Mouse (Mus musculus): ENCODE data around the gene Rita1. TPM values are rescaled to one million over a fixed set of nuclear protein-coding genes. Genes with fewer than 3 reads are reported as not detected.

Gene Rita1
- total and polyA plus RNA-seq, 3 experiments, result 18.1 to 22.1 TPM; not detected in 1

DNA sequence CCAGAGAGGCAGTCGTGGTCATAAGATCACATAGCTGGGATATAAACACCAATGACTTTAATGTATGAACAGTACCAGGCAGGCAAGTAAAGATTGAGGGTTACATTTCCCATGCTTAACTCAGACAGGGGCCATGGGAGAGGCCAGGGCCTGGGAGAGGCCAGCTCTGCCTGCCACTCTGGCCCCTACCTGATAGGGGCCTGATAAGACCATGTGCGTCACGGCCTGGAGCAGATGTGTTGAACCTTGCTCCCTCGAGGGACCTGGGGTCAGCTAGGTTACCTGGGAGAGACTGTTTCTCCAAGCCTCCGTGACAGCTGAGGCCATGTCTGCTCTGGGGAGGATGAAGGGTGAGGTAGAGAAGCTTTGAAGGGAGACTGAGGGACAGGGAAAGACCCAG, 38.8 kb upstream of the Rita1 start:
- Histone ChIP-seq H3K36me3 (ENCODE audit: control insufficient read depth in 1 of 2, insufficient read depth in 2 of 2, low read length in 2 of 2) (peaks cover 0 to 7% of the 10 kb centered on the region in 2 experiments; a peak in 1 of 4 replicates), H3K4me3 (ENCODE audit: control insufficient read depth in 1 of 2, insufficient read depth in 1 of 2, low read depth in 2 of 2, low read length in 2 of 2) (no peak overlapping the region), H3K9me3 (replicated peaks; ENCODE audit: insufficient read depth, low read length) (no peaks in the 10 kb centered on the region), H3K27ac (ENCODE audit: control insufficient read depth, low read depth, low read length) (no peak overlapping the region), H3K27me3 (ENCODE audit: control insufficient read depth in 1 of 2, insufficient read depth in 2 of 2, low read length in 2 of 2) (no peaks in the 10 kb centered on the region), H3K9ac (ENCODE audit: control insufficient read depth, low read depth, low read length, poor library complexity, severe bottlenecking) (no peak overlapping the region), H3K79me2 (ENCODE audit: control insufficient read depth, insufficient read depth, low read length, poor library complexity) (no peaks in the 10 kb centered on the region), H3K4me1 (ENCODE audit: control insufficient read depth in 1 of 2, insufficient read depth in 2 of 2, low read length in 2 of 2) (peaks cover 0 to 13% of the 10 kb centered on the region in 2 experiments; a peak in 3 of 4 replicates)
- no peak for TF ChIP-seq TBP (IDR thresholded peaks at IDR 0.05; ENCODE audit: low read depth, low read length)
- TF ChIP-seq MAFK (IDR thresholded peaks at IDR 0.05; ENCODE audit: borderline replicate concordance, low read depth, low read length), result no peak
- TF ChIP-seq GABPA (IDR thresholded peaks at IDR 0.05; ENCODE audit: low read depth, low read length), result no peak
- no peak for TF ChIP-seq MYB (IDR thresholded peaks at IDR 0.05; ENCODE audit: low read depth, low read length)
- no peak for TF ChIP-seq ELF1 (IDR thresholded peaks at IDR 0.05; ENCODE audit: low read depth, low read length)
- TF ChIP-seq RCOR1 (IDR thresholded peaks at IDR 0.05; ENCODE audit: low read depth, low read length), result no peak
- no peak for TF ChIP-seq USF2 (IDR thresholded peaks at IDR 0.05; ENCODE audit: borderline replicate concordance in 1 of 2, insufficient read depth in 1 of 2, low read depth in 1 of 2, low read length in 2 of 2)
- TF ChIP-seq POLR2A (IDR thresholded peaks at IDR 0.05; ENCODE audit: control insufficient read depth in 1 of 2, insufficient read depth in 1 of 2, low read depth in 1 of 2, low read length in 2 of 2, poor library complexity in 1 of 2), result no peak
- TF ChIP-seq CHD2 (IDR thresholded peaks at IDR 0.05; ENCODE audit: low read length), result no peak
- no peak for TF ChIP-seq JUND (IDR thresholded peaks at IDR 0.05; ENCODE audit: low read depth, low read length)
- TF ChIP-seq GATA1 (IDR thresholded peaks at IDR 0.05; ENCODE audit: low read depth, low read length), result no peak
- TF ChIP-seq ETS1 (IDR thresholded peaks at IDR 0.05; ENCODE audit: low read depth, low read length), result no peak
- TF ChIP-seq POLR2AphosphoS5 (IDR thresholded peaks at IDR 0.05; ENCODE audit: borderline replicate concordance, low read depth, low read length), result no peak
- no peak for TF ChIP-seq MEF2A (IDR thresholded peaks at IDR 0.05; ENCODE audit: extremely low read depth, insufficient replicate concordance, low read depth, low read length, poor library complexity, severe bottlenecking)
- no peak for DNase-seq (ENCODE audit: low read depth, low spot score)

DNA sequence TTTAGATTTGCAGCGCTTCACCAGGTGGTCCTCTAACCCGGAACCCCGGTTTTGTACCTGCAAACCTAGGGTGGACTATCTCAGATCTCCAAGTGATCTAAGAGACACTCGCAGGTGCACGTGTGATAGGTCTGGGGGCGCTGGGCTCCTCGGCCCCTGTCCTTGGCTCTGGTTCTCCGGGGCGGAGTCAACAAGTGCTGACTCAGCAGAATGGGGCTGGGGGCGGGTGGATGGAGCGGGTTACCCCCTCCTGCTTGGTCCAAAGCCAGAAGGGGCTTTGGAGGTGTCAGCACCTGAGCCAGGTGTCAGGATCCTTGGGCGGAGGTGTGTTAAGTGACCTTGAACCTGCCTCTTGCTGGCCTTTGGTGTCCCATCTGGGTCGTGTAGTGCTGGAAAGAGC, 37.5 kb upstream of the Rita1 start:
- Histone ChIP-seq H3K4me3 (ENCODE audit: control insufficient read depth in 1 of 2, insufficient read depth in 1 of 2, low read depth in 2 of 2, low read length in 2 of 2) (peak overlapping the region in 1 of 2 experiments; percentile 68; a peak in 2 of 4 replicates), H3K36me3 (ENCODE audit: control insufficient read depth in 1 of 2, insufficient read depth in 2 of 2, low read length in 2 of 2) (peaks cover 0 to 7% of the 10 kb centered on the region in 2 experiments; a peak in 1 of 4 replicates), H3K4me1 (ENCODE audit: control insufficient read depth in 1 of 2, insufficient read depth in 2 of 2, low read length in 2 of 2) (peaks cover 0 to 13% of the 10 kb centered on the region in 2 experiments; a peak in 3 of 4 replicates), H3K27ac (ENCODE audit: control insufficient read depth, low read depth, low read length) (no peak overlapping the region), H3K79me2 (ENCODE audit: control insufficient read depth, insufficient read depth, low read length, poor library complexity) (no peaks in the 10 kb centered on the region), H3K9me3 (replicated peaks; ENCODE audit: insufficient read depth, low read length) (no peaks in the 10 kb centered on the region), H3K27me3 (ENCODE audit: control insufficient read depth in 1 of 2, insufficient read depth in 2 of 2, low read length in 2 of 2) (no peaks in the 10 kb centered on the region), H3K9ac (ENCODE audit: control insufficient read depth, low read depth, low read length, poor library complexity, severe bottlenecking) (no peak overlapping the region; the same call in 1 of the 2 replicates)
- TF ChIP-seq E2F4 (IDR thresholded peaks at IDR 0.05; ENCODE audit: borderline replicate concordance, low read depth, low read length) (no peak), POLR2A (IDR thresholded peaks at IDR 0.05; ENCODE audit: control insufficient read depth in 1 of 2, insufficient read depth in 1 of 2, low read depth in 1 of 2, low read length in 2 of 2, poor library complexity in 1 of 2) (no peak), NELFE (IDR thresholded peaks at IDR 0.05; ENCODE audit: low read depth, low read length) (no peak), EP300 (IDR thresholded peaks at IDR 0.05; ENCODE audit: low read depth in 1 of 2, low read length in 2 of 2) (no peak), MAFK (IDR thresholded peaks at IDR 0.05; ENCODE audit: borderline replicate concordance, low read depth, low read length) (peak; percentile 92), USF2 (IDR thresholded peaks at IDR 0.05; ENCODE audit: borderline replicate concordance in 1 of 2, insufficient read depth in 1 of 2, low read depth in 1 of 2, low read length in 2 of 2) (no peak), POLR2AphosphoS5 (IDR thresholded peaks at IDR 0.05; ENCODE audit: borderline replicate concordance, low read depth, low read length) (no peak), ZMIZ1 (IDR thresholded peaks at IDR 0.05; ENCODE audit: low read depth, low read length) (no peak), ETS1 (IDR thresholded peaks at IDR 0.05; ENCODE audit: low read depth, low read length) (no peak)
- no peak for DNase-seq (ENCODE audit: low read depth, low spot score)
